Mouse (Mus musculus): Measurements from ENCODE around the gene Gcm2.

The Gcm2 gene

GRCm38 (mm10) chr13:41110935-41111334, at the start of gene Gcm2:
Gene Gcm2, minus strand, starts transcription at chr13:41111035.
- no peak for DNase-seq

GRCm38 (mm10) chr13:41158426-41158825, 47.6 kb upstream of the Gcm2 start:
- no peak for DNase-seq

- DNase-seq, result no peak
Observed at GRCm38 (mm10) chr13:41153146-41153545, 42.3 kb upstream of the Gcm2 start.

GRCm38 (mm10) chr13:41146271-41146670, 35.4 kb upstream of the Gcm2 start:
- peak; percentile 79 for DNase-seq

- DNase-seq, result no peak
Observed at GRCm38 (mm10) chr13:41145433-41145970, 34.7 kb upstream of the Gcm2 start.

GRCm38 (mm10) chr13:41134901-41135300, 24.1 kb upstream of the Gcm2 start:
- DNase-seq, result peak; percentile 74

- DNase-seq, result no peak
Observed at GRCm38 (mm10) chr13:41129061-41129460, 18.2 kb upstream of the Gcm2 start.

GRCm38 (mm10) chr13:41128326-41128725, 17.5 kb upstream of the Gcm2 start:
- no peak for DNase-seq

GRCm38 (mm10) chr13:41123666-41124225, 12.9 kb upstream of the Gcm2 start:
- DNase-seq, result no peak

GRCm38 (mm10) chr13:41119152-41119945, 8.5 kb upstream of the Gcm2 start:
- DNase-seq, result no peak

GRCm38 (mm10) chr13:41113940-41114339, 3.1 kb upstream of the Gcm2 start, which contains the start of gene Sycp2l:
Gene Sycp2l, plus strand, starts transcription at chr13:41114307.
- DNase-seq, result no peak

GRCm38 (mm10) chr13:41105541-41105940, 5.3 kb downstream of the Gcm2 start:
- DNase-seq, result no peak

- no peak for DNase-seq
Observed at GRCm38 (mm10) chr13:41103841-41104525, 6.9 kb downstream of the Gcm2 start.

GRCm38 (mm10) chr13:41100031-41100430, 10.8 kb downstream of the Gcm2 start:
- no peak for DNase-seq

- DNase-seq, result no peak
Observed at GRCm38 (mm10) chr13:41098325-41098724, 12.5 kb downstream of the Gcm2 start.

GRCm38 (mm10) chr13:41097324-41098058, 13.3 kb downstream of the Gcm2 start:
- DNase-seq, result peak; percentile 67

GRCm38 (mm10) chr13:41094160-41094559, 16.7 kb downstream of the Gcm2 start:
- no peak for DNase-seq

GRCm38 (mm10) chr13:41091271-41091670, 19.6 kb downstream of the Gcm2 start:
- no peak for DNase-seq

- no peak for DNase-seq
Observed at GRCm38 (mm10) chr13:41088746-41089145, 22.1 kb downstream of the Gcm2 start.

- DNase-seq, result no peak
Observed at GRCm38 (mm10) chr13:41085140-41085539, 25.7 kb downstream of the Gcm2 start.

GRCm38 (mm10) chr13:41084521-41084920, 26.3 kb downstream of the Gcm2 start:
- no peak for DNase-seq

GRCm38 (mm10) chr13:41080700-41081099, 30.1 kb downstream of the Gcm2 start:
- no peak for DNase-seq

GRCm38 (mm10) chr13:41079859-41080258, 31.0 kb downstream of the Gcm2 start:
- no peak for DNase-seq
